Mouse (Mus musculus) urinary bladder, postnatal 4 days (tissue): ENCODE data around the gene Slc12a4.

Experiments used
- DNase-seq, 2 experiments: peaks; one replicate each; pipeline ENCODE4 v3.0.0; 2021 to 2022; ENCODE audit warnings: low spot score in 2 of 2

The Slc12a4 gene

DNA sequence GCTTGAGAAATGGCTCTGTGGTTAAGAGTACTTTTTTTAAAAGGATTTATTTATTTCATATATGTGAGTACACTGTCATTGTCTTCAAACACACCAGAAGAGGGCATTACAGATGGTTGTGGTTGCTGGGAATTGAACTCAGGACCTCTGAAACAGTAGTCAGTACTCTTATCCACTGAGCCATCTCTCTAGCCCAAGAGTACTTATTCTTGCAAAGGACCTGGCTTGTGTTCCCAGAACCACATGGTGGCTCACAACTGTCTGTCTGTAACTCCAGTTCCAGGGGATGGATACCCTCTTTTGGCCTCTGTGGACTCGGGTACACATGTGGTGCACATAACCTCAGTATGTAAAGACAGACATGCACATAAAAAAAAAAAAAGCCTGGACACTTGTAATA lies 3.5 kb upstream of the Slc12a4 start:
- no peak for DNase-seq

DNA sequence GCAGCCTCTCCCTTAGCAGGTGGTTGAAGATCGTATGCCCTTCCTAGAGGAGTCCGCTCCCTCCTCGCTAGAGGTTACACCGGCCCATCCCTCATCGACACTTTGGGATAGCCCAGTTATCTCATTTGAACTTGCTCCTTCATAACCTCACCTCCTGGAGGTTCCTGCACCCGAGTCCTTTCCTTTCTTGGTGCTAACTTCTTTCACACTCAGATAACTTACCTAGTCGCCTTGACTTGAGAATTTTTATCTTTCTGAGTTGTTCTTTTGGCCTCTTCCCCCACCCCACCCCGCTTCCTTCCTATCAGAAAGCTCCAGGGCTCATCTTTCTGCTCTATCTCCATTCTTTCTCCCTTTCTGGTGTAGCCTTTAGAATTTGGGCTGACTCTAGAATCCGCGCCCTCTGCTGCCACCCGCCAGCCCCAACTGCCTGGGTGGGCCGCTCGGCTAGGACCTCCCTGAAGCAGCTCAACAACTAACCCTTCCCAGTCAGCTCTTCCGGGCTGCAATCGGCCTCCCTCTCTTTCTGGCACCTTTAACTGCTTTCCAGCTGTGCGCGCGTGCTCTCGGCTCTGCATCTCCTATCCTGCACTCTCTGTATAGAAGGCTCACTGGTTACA lies 905 bp upstream of the Slc12a4 start:
- peak in 1 of 2 experiments; percentile 79 for DNase-seq

DNA sequence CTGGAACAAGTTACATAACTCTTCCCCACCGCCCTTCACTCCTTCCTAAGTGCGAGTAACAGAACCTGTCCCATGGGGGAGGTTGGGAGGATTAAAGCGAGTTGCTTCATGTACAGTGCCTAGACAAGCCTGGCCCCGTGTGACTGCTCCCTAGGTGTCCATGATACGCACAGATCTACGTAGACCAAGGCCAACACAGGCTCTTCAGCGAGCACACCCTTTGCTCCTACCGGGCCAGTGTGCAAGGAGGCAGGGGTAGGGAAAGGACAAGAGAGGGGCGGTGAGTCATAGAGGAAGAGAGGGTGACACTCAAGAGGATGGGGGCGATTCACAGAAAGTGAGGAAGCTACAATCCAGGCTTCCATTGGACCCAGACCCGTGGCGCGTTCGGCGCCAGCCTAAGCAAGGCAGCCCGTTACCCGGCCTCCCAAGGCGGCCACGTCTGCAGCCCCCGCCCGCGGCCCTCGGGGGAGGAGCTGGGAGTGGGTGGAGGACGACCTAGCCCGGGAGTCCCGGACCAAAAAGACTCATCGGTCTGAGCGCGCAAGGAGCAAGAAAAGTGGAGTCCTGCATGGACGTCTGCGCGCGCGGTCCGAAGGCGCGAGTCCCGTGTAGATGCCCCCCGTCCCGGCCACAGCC lies 512 bp downstream of the Slc12a4 start:
- peak; percentile 67 to 73 for DNase-seq

DNA sequence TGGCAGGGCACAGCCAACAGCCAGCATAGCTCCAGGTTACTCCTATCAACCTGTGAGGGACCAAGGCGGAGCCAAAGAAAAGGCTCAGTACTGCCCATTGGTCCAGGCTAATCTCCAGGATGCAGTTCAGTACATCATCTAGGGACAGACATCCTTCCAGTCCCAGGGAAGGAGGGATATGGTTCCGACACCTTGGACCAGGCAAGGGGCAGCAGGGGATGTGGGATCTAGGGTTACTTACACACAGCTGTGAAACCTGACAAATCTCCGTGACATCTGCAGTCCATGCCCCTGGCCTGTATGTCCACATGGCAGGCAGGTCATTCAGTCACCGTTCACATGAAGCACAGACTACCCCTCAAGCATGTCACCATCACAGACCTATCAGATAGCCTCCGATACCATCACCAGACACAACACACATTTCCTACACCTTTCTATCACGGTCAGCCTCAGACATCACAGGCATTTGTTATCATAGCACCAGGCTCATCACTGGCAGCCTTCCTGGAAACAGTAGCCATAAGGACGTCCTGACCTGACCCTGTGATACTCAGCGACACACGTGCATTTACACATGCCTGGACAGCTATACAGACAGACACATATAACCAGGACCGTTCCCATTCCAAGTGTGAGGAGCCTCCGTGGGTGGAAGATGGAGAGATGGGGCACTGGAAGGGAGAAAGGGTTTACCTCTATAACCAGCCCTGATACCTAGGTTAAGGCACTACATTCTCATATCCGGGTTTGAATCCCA lies 1.2 kb downstream of the Slc12a4 start:
- no peak for DNase-seq

DNA sequence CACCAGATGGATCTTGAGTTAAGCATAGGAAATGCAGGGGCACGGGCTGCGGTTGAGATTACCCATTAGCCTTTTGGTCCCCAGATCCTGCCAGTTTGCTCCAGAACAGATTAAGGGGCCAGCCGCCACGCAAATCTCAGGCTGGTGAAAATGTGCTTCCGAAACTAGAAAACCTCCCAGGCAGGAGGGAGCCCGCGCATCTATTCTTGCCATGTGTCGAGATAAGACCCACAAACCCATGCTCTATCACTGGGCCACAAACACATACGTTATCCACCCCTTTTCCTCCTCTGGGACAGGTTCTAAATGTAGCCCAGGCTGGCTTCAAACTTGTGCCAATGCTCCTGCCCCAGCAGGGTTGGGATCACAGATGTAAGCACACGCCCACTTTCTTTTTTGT lies 4.4 kb downstream of the Slc12a4 start:
- no peak for DNase-seq

DNA sequence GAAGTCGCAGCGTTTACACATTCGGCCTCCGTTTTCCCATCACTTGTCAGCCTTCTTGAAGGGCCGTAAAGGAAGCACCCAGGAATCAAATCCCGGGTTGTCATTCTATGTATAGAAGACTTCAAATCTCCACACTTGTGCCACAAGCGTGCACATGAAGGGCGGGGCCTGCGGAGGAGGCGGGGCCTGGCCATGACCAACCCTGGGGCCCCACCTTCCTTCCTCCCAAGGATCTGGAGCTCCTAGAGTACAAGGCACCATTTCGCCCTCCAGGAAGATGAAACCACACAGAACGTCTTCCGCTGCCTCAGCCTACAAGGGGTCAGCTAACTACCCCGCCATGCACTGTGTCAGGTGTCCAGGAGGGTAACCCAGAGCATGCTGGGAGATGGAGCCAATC lies 4.8 kb downstream of the Slc12a4 start:
- DNase-seq: no peak

DNA sequence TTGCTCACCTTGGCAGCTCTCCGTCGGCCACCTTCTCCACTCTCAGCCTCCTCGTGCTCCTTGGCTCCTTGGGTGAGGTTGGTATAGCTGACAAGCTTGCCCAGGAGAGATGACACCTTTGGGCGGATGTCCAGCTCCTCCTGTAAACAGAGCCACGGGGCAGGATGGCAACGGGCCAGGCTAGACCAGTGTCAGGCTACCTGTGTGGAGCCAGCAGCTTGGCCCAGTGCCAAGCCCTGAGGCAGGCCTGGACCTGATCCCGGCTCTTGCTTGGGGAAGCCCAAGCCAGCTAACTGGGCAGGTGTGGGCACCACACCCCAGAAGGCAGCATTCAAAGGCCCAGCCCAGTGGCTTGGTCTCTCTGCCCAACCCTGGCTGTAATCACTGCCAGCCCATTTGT lies 6.5 kb downstream of the Slc12a4 start:
- peak; percentile 78 to 80 for DNase-seq

DNA sequence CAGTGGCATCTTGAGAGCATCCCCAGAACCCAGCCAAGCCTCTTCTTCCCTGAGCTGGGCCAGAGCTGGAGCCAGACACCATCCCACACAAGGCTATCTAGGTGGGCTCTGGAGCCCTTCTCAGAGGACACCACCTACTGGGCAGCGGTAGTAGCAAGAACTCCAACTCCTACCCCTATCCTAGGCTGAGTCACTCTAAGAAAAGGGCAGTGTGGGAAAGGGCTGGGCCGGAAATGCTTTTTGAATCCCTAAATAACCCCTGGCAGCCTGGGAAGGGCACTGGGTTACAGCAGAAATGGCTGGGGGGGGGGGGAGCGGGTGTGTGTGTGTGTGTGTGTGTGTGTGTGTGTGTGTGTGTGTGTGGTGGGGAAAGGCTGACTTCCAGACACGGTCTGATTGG lies 8.1 kb downstream of the Slc12a4 start:
- no peak for DNase-seq

DNA sequence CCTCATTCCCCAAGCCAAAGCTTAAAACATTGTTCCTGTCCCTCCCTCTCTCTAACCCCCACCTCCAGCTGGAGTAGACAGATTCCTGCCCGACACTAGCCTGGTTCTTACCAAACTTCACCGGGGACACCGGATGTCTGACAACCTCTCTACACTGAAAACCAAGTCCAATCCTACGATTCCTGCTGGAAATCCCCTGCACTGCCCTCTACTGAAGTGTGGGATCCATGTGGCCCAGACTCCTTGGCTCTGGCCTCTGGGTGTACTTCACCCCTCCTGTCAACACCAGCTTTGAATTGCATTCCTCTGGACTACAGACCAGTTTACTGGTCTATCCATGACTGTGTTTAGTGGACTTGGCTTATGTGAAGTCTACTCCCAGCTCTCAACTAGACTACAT lies 9.3 kb downstream of the Slc12a4 start:
- DNase-seq: no peak

DNA sequence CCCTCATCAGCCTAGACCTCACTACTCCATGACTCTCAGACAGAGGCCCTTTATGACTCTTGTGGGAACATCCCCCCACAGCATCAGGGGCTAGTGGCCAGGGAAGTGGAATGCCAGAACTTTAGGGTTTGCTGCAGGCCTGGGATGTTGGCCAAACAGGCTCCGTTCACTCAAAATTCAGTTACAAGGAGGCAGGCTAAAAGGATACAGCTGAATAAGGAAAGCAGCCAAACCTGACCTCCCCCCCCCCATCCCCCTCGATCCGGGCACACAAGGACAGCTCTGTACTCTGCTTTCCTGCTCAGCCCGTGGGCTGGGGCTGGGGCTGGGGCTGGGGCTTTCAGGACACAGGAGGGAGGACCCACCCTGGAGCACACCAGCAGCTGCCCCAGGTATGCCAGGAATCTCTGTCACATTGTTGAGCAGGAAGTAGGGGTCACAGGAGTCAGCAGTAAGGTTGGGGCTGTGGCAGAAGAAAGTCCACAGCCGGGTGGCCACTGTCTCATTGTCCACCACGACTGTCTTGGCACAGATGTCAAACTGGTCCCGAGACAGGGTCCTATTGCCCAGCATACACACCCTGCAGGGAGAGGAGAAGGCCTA lies 14.7 kb downstream of the Slc12a4 start:
- DNase-seq: peak in 1 of 2 experiments; percentile 56

DNA sequence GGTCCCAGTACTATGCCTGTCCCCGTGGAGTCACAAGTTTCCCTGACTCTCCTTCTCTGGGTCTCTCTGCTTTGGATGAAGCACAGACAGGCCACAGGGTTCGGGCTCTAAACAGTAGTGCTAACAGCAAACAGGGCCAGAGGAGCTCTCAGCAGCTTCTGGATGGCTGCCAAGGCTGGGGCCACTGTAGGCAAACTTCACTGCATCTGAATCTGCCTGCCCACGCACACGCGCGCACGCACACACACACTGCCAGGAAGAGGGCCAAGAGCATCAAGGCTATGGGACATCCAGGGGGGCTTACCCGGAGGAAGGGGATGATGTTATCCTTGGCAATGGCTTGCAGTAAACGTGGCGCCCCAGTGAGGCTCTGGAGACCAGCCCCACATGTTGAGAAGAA lies 16.5 kb downstream of the Slc12a4 start:
- DNase-seq: peak in 1 of 2 experiments; percentile 69

DNA sequence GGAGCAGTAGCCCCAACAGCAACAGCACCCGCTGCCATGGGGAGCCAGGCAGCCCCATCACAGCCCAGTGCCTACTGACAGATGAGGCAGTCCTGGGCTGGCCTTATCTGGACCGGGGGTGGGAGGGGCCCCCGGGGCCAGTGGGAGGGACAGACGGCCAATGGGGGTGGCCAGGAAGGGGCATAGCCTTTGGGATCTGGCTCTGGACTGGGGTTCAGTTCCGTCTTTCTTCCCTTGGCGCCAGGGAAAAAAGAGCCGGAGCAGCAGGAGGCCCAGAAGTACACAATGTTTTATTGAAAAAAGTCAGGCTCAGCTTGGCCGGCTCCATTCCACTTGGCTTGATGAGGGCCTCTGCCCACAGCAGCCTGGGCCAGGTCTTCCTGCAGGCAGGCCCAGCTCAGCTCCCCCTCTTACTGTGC lies 22.6 kb downstream of the Slc12a4 start, which contains the start of gene Lcat:
Gene Lcat, minus strand, starts transcription at position 62 of the 419 bp plus-strand sequence.
- no peak for DNase-seq

DNA sequence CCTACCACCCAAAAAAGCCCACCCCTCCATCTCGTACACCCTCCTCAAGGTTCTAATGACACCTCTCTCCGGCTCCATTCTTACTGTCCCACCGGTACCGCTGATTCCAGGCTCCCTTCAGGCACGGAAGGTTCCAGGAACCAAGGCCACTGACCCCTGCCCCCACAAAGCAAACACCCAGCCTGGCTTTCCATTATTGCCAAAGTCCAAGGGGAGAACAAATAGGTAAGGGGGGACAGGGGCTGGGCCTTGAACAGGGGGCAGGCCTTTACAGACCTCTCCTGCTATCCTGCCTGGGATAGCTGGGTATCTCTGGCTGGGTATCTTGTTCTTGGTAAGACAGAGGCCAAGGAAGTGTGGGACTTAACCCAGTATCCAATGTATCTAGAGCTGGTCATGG lies 23.4 kb downstream of the Slc12a4 start:
- no peak for DNase-seq

DNA sequence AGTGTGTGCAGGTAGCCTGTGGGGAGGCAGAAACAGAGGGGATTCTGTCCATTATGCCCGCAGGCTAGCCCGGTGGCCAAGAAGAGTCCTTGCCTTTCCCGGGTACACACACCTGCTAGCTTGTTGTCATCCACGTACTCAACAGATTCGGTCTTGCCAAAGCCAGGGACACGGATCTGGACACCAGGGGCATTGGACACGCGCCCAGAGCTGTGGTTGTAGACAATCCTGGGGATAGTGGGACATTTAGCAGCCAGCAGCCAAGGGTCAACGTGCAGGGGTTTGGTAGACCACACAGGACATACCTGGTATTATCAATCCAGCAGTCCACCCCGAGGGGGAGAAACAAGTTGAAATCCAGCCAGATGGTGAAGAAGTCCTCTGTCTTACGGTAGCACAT lies 23.9 kb downstream of the Slc12a4 start:
- no peak for DNase-seq

DNA sequence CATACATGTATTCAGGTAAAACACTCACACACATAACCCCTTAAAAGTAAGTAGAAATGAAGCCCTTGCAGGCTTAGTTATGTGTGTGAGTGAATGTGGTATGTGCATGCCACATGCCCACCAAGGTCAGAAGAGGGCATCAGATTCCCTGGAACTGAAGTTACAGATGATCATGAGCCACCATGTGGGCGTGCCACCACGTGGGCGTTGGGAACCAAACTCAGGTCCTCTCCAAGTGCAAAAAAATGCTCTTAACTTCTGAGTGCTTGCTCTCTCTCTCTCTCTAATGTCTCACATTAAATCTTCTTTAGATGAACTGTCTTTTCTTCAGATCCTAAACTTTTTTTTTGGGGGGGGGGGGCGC lies 27.6 kb downstream of the Slc12a4 start, which contains the start of gene Psmb10:
Gene Psmb10, minus strand, starts transcription at position 139 of the 364 bp plus-strand sequence.
- no peak for DNase-seq

DNA sequence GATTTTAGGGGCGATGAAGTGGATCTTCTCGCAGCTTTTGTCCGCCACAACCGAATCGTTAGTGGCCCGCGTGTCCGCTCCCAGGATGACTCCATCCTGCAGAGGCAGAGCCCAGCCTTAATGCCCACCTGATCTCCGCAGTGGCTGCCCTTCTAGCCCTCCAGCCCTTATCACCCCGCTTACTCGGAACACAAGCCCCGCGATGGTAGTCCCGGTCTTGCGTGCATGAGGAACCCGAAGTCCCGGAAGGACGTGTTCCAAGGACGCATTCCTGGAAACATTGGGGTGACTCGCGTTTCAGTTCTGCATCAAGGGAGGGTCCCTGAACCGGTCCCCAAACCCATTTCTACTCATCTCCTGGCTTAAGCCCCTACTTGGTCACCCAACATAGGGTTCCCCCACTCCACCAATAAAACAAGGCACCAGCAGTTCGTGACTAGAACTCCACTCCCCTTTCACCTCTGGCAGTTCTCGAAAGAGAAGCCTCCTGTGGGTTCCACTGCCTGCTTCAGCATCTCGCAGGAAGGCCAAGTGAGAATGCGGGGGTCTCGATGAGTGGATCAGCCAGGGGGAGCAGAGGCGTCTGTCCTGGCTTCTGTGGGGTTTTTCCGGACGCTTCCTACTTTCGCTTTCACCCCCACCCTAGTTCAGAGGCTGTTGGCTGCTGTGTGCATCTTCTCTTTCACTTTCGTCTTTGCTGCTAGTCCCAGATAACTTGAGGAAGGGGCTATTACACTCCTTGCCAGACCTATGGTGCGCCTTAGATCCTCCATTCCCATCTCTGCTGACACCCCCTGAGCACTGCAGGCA lies 28.2 kb downstream of the Slc12a4 start:
- no peak for DNase-seq

DNA sequence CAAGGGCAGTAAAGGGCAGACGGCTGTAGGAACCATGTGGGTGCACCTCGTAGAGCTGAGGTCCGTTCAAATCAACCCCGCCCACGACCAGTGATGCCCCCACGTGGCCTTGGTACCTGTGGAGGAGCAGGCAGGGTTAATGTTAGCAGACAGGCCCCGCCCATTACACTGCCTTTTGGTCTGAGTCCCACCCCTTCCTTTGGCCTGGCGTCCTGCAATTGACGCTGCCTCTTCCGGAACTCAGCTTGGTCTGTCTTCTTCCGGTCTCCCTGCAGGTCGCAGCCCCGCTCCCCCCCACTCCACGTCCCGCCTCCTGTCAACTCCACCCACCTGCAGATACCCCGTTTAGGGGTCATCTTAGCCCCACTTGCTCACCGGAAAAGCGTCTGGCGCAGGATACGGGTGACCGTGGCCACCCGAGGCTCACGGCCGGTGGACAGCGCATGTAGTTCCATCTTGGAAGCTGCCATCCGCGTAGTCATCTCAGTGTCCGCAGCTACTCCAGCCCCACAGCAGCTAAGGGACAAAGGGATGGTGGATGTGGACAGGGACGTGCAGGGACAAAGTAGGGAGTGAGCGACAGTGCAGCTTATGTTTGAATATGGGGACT lies 28.9 kb downstream of the Slc12a4 start:
- peak; percentile 81 to 83 for DNase-seq

DNA sequence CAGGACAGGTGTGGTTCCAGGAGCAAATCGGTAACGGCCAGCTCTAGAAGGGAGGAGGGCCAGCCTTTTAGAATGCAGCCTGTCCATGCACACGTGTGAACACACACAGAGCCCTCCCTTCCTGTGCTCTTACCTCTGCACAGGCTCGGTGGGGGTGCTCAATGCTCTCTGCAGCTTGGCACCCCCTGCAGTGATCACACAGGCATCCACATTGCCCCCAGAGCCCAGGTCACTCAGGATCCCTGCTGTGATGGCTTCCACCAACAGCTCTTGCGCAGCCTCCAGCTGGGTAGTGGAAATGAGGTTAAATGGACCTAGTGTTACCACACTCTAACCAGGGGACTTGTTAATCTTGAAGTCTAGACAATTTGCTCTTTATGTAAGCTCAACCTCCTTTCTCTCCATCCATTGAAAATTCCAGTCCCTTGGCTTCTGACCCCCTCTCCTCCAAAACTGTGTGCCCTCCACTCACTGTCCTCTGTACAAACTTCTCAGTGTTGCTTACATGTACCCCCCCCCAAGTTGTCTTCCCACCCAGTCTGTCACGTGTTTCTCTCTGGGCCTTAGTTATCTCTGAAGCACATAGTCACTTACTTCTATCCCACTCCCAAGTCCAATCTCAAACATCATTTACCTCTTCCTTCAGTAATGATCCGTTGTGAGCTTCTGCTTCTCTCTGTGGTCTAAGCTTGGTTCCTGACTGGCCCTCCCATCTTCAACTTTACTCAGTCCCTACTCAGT lies 29.9 kb downstream of the Slc12a4 start:
- DNase-seq: no peak

DNA sequence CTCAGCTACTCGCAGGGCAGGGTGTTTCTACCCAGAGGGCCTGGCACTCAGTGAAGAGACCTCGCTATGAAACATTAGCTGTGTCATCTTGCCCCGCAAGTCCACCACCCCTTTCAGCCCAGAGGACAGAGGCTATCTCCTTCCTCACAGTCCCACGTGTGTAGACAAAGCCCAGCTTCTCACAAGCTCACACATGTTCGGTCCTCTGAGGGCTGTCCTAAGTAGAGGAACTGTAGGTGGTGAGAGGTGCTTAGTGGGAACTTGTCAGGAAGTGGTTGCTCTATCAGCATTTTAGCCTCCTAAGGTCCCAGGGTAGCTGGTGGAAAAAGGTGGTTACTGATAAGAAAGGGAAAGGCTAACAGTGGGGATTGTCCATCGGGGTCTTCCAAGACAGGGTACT lies 30.8 kb downstream of the Slc12a4 start:
- DNase-seq: no peak

DNA sequence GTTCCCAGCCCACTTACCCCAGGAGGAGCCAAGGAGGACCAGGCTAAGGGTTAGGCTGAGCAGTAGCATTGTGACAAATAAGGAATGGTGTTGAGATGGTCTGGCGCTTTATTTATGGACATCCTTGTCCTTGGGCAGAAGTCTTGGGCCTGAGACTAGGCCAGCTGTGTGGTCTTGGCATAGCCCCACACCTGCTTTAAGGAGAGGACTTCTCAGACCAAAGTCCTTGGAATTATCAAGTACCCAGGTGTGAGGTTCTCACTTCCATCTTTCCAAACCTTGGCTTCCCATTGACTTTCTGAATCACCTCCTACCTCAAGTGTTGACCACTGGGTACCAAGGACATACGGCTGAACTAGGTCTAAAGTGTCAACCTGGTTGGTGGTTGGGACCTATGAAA lies 32.1 kb downstream of the Slc12a4 start, which contains the start of gene Ctrl:
Gene Ctrl, minus strand, starts transcription at position 101 of the 400 bp plus-strand sequence.
- no peak for DNase-seq
